Mouse (Mus musculus) intestine, postnatal 0 days (tissue): Measurements from ENCODE around the gene B230217C12Rik. TPM values are rescaled to one million over a fixed set of nuclear protein-coding genes. Genes with fewer than 3 reads are reported as not detected.

Experiments
- ATAC-seq: fragments of 200-750 bp; cut with Nextera tagmentation; 2 replicates; pipeline ENCODE4 v1.8.0; 2017; ENCODE audit warnings: mild to moderate bottlenecking, moderate TSS enrichment, moderate library complexity
- H3K27ac ChIP-seq: fragments of 300-500 bp; sonication (generic); 2 replicates; pipeline ENCODE4 v1.5.1; 2014; ENCODE audit warnings: mild to moderate bottlenecking, low read depth, low read length, moderate library complexity
- H3K27me3 ChIP-seq: fragments of 300-500 bp; sonication (generic); replicated peaks from 2 replicates; pipeline ENCODE4 v1.6.1; 2014; ENCODE audit warnings: low read length, mixed read lengths; ENCODE audit not compliant: control insufficient read depth, insufficient read depth
- H3K36me3 ChIP-seq: fragments of 300-500 bp; sonication (generic); 2 replicates; pipeline ENCODE4 v1.6.1; 2014; ENCODE audit warnings: mild to moderate bottlenecking, moderate library complexity; ENCODE audit not compliant: control insufficient read depth, insufficient read depth
- H3K4me1 ChIP-seq: fragments of 300-500 bp; sonication (generic); replicated peaks from 2 replicates; pipeline ENCODE4 v1.6.1; 2014; ENCODE audit warnings: antibody characterized with exemption, low read length, mixed read lengths; ENCODE audit not compliant: control insufficient read depth, insufficient read depth
- H3K4me2 ChIP-seq: fragments of 300-500 bp; sonication (generic); replicated peaks from 2 replicates; pipeline ENCODE4 v1.6.1; 2014; ENCODE audit warnings: low read depth, mild to moderate bottlenecking, moderate library complexity
- H3K4me3 ChIP-seq: fragments of 300-500 bp; sonication (generic); 2 replicates; pipeline ENCODE4 v1.5.1; 2014; ENCODE audit warnings: low read depth, low read length
- H3K9ac ChIP-seq: fragments of 300-500 bp; sonication (generic); 2 replicates; pipeline ENCODE4 v1.6.1; 2014; ENCODE audit warnings: mild to moderate bottlenecking, low read depth, low read length
- H3K9me3 ChIP-seq: fragments of 300-500 bp; sonication (generic); 2 replicates; pipeline ENCODE4 v1.6.1; 2016; ENCODE audit warnings: mixed run types; ENCODE audit not compliant: control insufficient read depth
- CTCF ChIP-seq: sonication (generic); IDR thresholded peaks from 2 replicates; pipeline ENCODE4 v1.5.1; 2016; ENCODE audit warnings: low read depth, mild to moderate bottlenecking, control low read depth, antibody characterized with exemption, moderate library complexity
- WGBS: fragments of 180-500 bp; shearing (Covaris S2); extraction: QIAGEN DNeasy Blood & Tissue Kit; methylation state at CpG from one replicate; pipeline ENCODE4 v1.1.7; 2014; 5-methylcytosine and 5-hydroxymethylcytosine counted together
- polyA plus RNA-seq: library from polyadenylated mRNA; unstranded; fragments of >200 nt; fragmentation: Nextera tagmentation; extraction: Ambion mirVana; gene quantifications from 2 replicates; pipeline ENCODE4 v1.2.1, GENCODE M21; 2015

Gene B230217C12Rik
- polyA plus RNA-seq, 1 experiment from 2014 or later = 1.8 TPM

DNA sequence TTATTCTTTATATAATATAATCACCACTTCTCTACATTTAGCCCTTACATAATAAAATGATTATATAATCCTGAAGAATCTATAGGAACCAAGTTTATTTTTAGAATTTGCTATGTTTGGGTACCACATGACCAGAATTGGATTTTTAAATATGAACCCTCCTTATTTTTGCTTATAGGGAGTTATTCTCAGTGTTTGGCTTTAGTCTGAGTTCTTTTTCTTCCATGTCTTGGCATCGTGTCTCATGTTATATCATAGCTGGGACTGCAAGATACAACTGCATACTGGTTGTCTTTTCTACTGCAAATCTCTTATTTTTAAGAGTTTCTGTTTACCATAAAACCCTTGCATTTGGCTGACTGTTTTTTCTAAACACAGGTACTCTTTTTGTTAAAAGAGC, 33.8 kb downstream of the B230217C12Rik start:
- Histone ChIP-seq H3K9ac (no peak overlapping the region), H3K4me2 (no peak overlapping the region), H3K4me3 (no peak overlapping the region), H3K9me3 (no peaks in the 10 kb centered on the region), H3K4me1 (no peaks in the 10 kb centered on the region), H3K27ac (no peak overlapping the region), H3K36me3 (no peaks in the 10 kb centered on the region), H3K27me3 (no peaks in the 10 kb centered on the region)
- no peak for ATAC-seq
- 94% methylated on average over 1 of the region's 1 CpGs for WGBS
- no peak for TF ChIP-seq CTCF

DNA sequence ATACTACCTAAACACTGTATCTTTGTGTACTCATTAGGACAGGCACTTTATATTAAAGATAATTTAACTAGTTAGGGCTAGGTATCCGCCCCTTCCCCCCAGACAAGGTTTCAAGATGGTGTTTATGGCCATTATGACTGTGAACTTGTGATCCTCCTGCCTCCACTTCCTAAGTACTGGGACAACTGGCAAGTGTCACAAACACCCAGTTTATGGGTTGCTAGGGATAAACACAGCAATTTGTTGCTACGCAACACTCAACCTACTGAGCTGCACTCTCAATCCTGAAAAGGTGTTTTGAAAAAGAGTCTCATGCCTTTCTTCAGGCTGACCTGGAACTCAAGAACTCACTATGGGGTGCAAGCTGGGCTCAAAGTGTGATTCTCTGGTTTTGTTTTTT, 36.8 kb downstream of the B230217C12Rik start:
- H3K4me1 ChIP-seq = no peaks in the 10 kb centered on the region
- H3K4me2 ChIP-seq = no peak overlapping the region
- H3K27me3 ChIP-seq = no peaks in the 10 kb centered on the region
- no peak overlapping the region for H3K27ac ChIP-seq
- TF ChIP-seq CTCF = no peak
- H3K9me3 ChIP-seq = no peaks in the 10 kb centered on the region
- ATAC-seq = no peak
- WGBS = 80% methylated on average over 2 of the region's 2 CpGs
- H3K9ac ChIP-seq = no peak overlapping the region
- no peak overlapping the region for H3K4me3 ChIP-seq
- no peaks in the 10 kb centered on the region for H3K36me3 ChIP-seq

DNA sequence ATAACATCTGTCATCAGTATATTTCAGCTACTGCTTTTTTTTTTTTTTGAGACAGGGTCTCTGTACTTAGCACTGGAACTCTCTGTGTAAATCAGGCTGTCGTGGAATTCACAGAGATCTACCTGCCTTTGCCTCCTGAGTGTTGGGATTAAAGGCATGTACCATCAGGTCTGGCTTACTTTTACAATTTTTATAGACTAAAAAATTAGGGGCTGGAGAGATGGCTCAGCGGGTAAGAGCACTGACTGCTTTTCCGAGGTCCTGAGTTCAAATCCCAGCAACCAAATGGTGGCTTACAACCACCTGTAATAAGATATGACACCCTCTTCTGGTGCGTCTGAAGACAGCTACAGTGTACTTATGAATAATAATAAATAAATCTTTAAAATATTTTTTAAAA, 39.8 kb downstream of the B230217C12Rik start:
- no peak overlapping the region for H3K9ac ChIP-seq
- no peak overlapping the region for H3K27ac ChIP-seq
- H3K27me3 ChIP-seq = no peaks in the 10 kb centered on the region
- H3K4me2 ChIP-seq = no peak overlapping the region
- no peaks in the 10 kb centered on the region for H3K36me3 ChIP-seq
- TF ChIP-seq CTCF = no peak
- no peaks in the 10 kb centered on the region for H3K9me3 ChIP-seq
- WGBS = 92% methylated on average over 4 of the region's 4 CpGs
- no peak for ATAC-seq
- no peaks in the 10 kb centered on the region for H3K4me1 ChIP-seq
- H3K4me3 ChIP-seq = no peak overlapping the region

DNA sequence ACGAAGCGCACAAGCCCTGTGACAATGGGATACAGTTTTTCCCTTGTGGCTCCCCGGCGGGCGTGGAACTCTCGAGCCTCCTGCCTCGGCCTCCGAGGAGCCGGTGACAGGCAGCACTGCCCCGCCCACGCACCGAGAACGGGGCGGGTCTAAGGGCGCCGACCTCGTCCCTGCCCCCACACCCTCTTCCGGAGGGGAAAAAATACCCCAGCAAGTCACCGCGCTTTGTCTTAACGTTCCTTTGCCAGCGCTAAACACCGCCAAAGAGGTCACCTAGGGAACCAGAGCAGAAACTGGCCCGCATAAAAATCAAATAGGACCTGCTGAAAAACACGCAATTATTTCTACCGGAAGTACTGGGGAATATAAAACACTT, 43.0 kb downstream of the B230217C12Rik start:
- no peaks in the 10 kb centered on the region for H3K36me3 ChIP-seq
- H3K4me2 ChIP-seq = peak overlapping the region; percentile 63
- TF ChIP-seq CTCF = no peak
- H3K27ac ChIP-seq = peak overlapping the region; percentile 88
- H3K4me1 ChIP-seq = no peaks in the 10 kb centered on the region
- no peaks in the 10 kb centered on the region for H3K9me3 ChIP-seq
- peak overlapping the region; percentile 60 for H3K4me3 ChIP-seq
- peak overlapping the region; percentile 64 for H3K9ac ChIP-seq
- 3% methylated on average over 26 of the region's 26 CpGs for WGBS
- peak; percentile 60 for ATAC-seq
- H3K27me3 ChIP-seq = no peaks in the 10 kb centered on the region

GRCm38 (mm10) chr11:97883918-97884600, 43.5 kb downstream of the B230217C12Rik start, which contains the start of gene Fbxo47:
TSS of gene Fbxo47 (minus strand) at chr11:97884154.
- H3K4me3 ChIP-seq = peak within 1 kb of the TSS; percentile 60
- H3K4me1 ChIP-seq = no peaks in the 10 kb centered on the region
- no peaks in the 10 kb centered on the region for H3K36me3 ChIP-seq
- H3K27me3 ChIP-seq = no peaks in the 10 kb centered on the region
- WGBS = under 1% methylated on average over 37 of the region's 37 CpGs
- peak within 1 kb of the TSS; percentile 88 for H3K27ac ChIP-seq
- peak; percentile 81 for TF ChIP-seq CTCF
- H3K4me2 ChIP-seq = peak within 1 kb of the TSS; percentile 63
- no peaks in the 10 kb centered on the region for H3K9me3 ChIP-seq
- ATAC-seq = peak; percentile 93
- peak within 1 kb of the TSS; percentile 64 for H3K9ac ChIP-seq

- no peak for TF ChIP-seq CTCF
- peak overlapping the region; percentile 63 for H3K4me2 ChIP-seq
- 28% methylated on average over 7 of the region's 7 CpGs for WGBS
- no peaks in the 10 kb centered on the region for H3K27me3 ChIP-seq
- no peaks in the 10 kb centered on the region for H3K9me3 ChIP-seq
- no peaks in the 10 kb centered on the region for H3K4me1 ChIP-seq
- no peak for ATAC-seq
- peak overlapping the region; percentile 64 for H3K9ac ChIP-seq
- no peaks in the 10 kb centered on the region for H3K36me3 ChIP-seq
- H3K4me3 ChIP-seq = peak overlapping the region; percentile 60
- peak overlapping the region; percentile 88 for H3K27ac ChIP-seq
Measured at GRCm38 (mm10) chr11:97884601-97885185, 44.1 kb downstream of the B230217C12Rik start.
